Mouse (Mus musculus) liver, embryonic 18 days (tissue): ENCODE measurements around the gene Xpnpep3. TPM values are rescaled to one million over a fixed set of nuclear protein-coding genes. Genes with fewer than 3 reads are reported as not detected.

Experiments
- polyA plus RNA-seq: library from polyadenylated mRNA; depleted of rRNA; stranded (reverse); fragments of >200 nt; gene quantifications from 2 replicates; pipeline ENCODE4 v1.2.3, GENCODE M21; 2012; rRNA removed

The Xpnpep3 gene
- polyA plus RNA-seq = 3.1 and 3.8 TPM in 2 replicates

GRCm38 (mm10) chr15:81399638-81400315 is at the start of gene Xpnpep3, which contains the start of gene St13:
Gene Xpnpep3 (plus strand): TSS chr15:81400138.
Gene St13 (minus strand): TSS chr15:81400077.

GRCm38 (mm10) chr15:81360345-81361021 is 39.5 kb upstream of the Xpnpep3 start, which contains the start of gene Slc25a17:
Gene Slc25a17 (minus strand): TSS chr15:81360812.

GRCm38 (mm10) chr15:81408199-81408598 is 8.3 kb downstream of the Xpnpep3 start, which contains the start of gene Dnajb7:
Gene Dnajb7 (minus strand): TSS chr15:81408299.

GRCm38 (mm10) chr15:81465901-81466737 is 66.2 kb downstream of the Xpnpep3 start, which contains the start of gene Rbx1:
Gene Rbx1 (plus strand): TSS chr15:81466296.

Other genes with a start within 250 kb of the Xpnpep3 start
- 4.4 and 6.0 TPM in 2 replicates for gene Mrtfa, start 209.4 kb upstream of the Xpnpep3 start, polyA plus RNA-seq
- 3.6 and 7.6 TPM in 2 replicates for gene Mchr1, start 164.6 kb upstream of the Xpnpep3 start, polyA plus RNA-seq
- 34.3 and 36.2 TPM in 2 replicates for gene Slc25a17, start 39.3 kb upstream of the Xpnpep3 start, polyA plus RNA-seq
- 27.6 and 28.8 TPM in 2 replicates for gene St13, start 61 bp upstream of the Xpnpep3 start, polyA plus RNA-seq
- 0.03 and 0.04 TPM in 2 replicates for gene Dnajb7, start 8.2 kb downstream of the Xpnpep3 start, polyA plus RNA-seq
- gene Rbx1, start 66.2 kb downstream of the Xpnpep3 start, polyA plus RNA-seq = 58.5 and 71.9 TPM in 2 replicates
- gene Ep300, start 185.2 kb downstream of the Xpnpep3 start, polyA plus RNA-seq = 7.8 and 10.2 TPM in 2 replicates